Mouse (Mus musculus) limb, embryonic 15.5 days (tissue): ENCODE results near the gene Gm21663. TPM values are rescaled to one million over a fixed set of nuclear protein-coding genes. Genes with fewer than 3 reads are reported as not detected.

Experiments used
- polyA plus RNA-seq: library from polyadenylated mRNA; unstranded; fragments of >200 nt; fragmentation: Nextera tagmentation; extraction: Ambion mirVana; gene quantifications from 2 replicates; pipeline ENCODE4 v1.2.1, GENCODE M21; 2015

Gm21663 gene
- polyA plus RNA-seq, 1 experiment from 2014 or later: 0.19 TPM

Other genes with a start within 250 kb of the Gm21663 start
- gene Xrcc2, start 236.6 kb downstream of the Gm21663 start, polyA plus RNA-seq: 6.5 and 7.0 TPM in 2 replicates
- gene Actr3b, start 182.4 kb downstream of the Gm21663 start, polyA plus RNA-seq: 3.3 and 4.2 TPM in 2 replicates
- gene Gm21671, start 12.0 kb upstream of the Gm21663 start, polyA plus RNA-seq: 0.10 TPM in 1 of 2 replicates, not detected in the other
- gene Gm21680, start 30.3 kb upstream of the Gm21663 start, polyA plus RNA-seq: 0.14 TPM in 1 of 2 replicates, not detected in the other
- 0.12 TPM in 1 of 2 replicates, not detected in the other for gene Gm21698, start 46.3 kb upstream of the Gm21663 start, polyA plus RNA-seq
- not detected in 2 replicates for gene Gm1979, start 62.4 kb upstream of the Gm21663 start, polyA plus RNA-seq
- 0.09 TPM in 1 of 2 replicates, not detected in the other for gene Gm5862, start 80.5 kb upstream of the Gm21663 start, polyA plus RNA-seq
- gene Speer4a, start 97.2 kb upstream of the Gm21663 start, polyA plus RNA-seq: 0.14 TPM in 1 of 2 replicates, not detected in the other
- gene Gm7347, start 116.2 kb upstream of the Gm21663 start, polyA plus RNA-seq: 0.19 TPM in 1 of 2 replicates, not detected in the other
- gene Gm10471, start 146.9 kb upstream of the Gm21663 start, polyA plus RNA-seq: 0.05 TPM in 1 of 2 replicates, not detected in the other
- gene 5031410I06Rik, start 163.0 kb upstream of the Gm21663 start, polyA plus RNA-seq: not detected in 2 replicates
- 0.14 TPM in 1 of 2 replicates, not detected in the other for gene Gm10220, start 179.0 kb upstream of the Gm21663 start, polyA plus RNA-seq